Mouse (Mus musculus) CD8-positive naive resting alpha-beta T cell, adult 2 months (primary cell): ENCODE measurements around the gene Kif20b.

Experiments
- DNase-seq, 2 experiments: peaks; one replicate each; pipeline ENCODE4 v3.0.0; 2022; ENCODE audit warnings: low read depth in 2 of 2, low spot score in 2 of 2

The Kif20b gene

GRCm38 (mm10) chr19:34920066-34920465 is 2.1 kb upstream of the Kif20b start:
- no peak for DNase-seq

- no peak for DNase-seq
Measured at GRCm38 (mm10) chr19:34920531-34920930, 1.6 kb upstream of the Kif20b start.

- DNase-seq: peak; percentile 3 to 6
Measured at GRCm38 (mm10) chr19:34921253-34921651, 909 bp upstream of the Kif20b start.

GRCm38 (mm10) chr19:34922603-34922963 is 422 bp downstream of the Kif20b start:
- DNase-seq: no peak

GRCm38 (mm10) chr19:34947206-34947605 is 25.0 kb downstream of the Kif20b start:
- no peak for DNase-seq

GRCm38 (mm10) chr19:34953842-34954541 is 31.8 kb downstream of the Kif20b start:
- DNase-seq: no peak

GRCm38 (mm10) chr19:34959369-34959768 is 37.2 kb downstream of the Kif20b start:
- DNase-seq: no peak

GRCm38 (mm10) chr19:34984742-34985141 is 62.6 kb downstream of the Kif20b start:
- no peak for DNase-seq

GRCm38 (mm10) chr19:34990443-34990842 is 68.3 kb downstream of the Kif20b start:
- no peak for DNase-seq

- DNase-seq: no peak
Measured at GRCm38 (mm10) chr19:34992969-34993527, 70.9 kb downstream of the Kif20b start.

- DNase-seq: no peak
Measured at GRCm38 (mm10) chr19:35015058-35015457, 92.9 kb downstream of the Kif20b start.

GRCm38 (mm10) chr19:35017474-35018208 is 95.5 kb downstream of the Kif20b start:
- no peak for DNase-seq

GRCm38 (mm10) chr19:35018209-35018581 is 96.0 kb downstream of the Kif20b start:
- no peak for DNase-seq
